Mouse (Mus musculus) inflammation-experienced regulatory T-cells, adult 6 months (primary cell): ENCODE results near the gene Smurf1. TPM values are rescaled to one million over a fixed set of nuclear protein-coding genes. Genes with fewer than 3 reads are reported as not detected.

ENCODE experiments used
- ATAC-seq: one replicate; pipeline ENCODE4 v1.8.0; 2017
- polyA plus RNA-seq, 3 experiments: library from polyadenylated mRNA; unstranded; fragments of 100-300 nt; shearing (Covaris generic); gene quantifications; one replicate each; pipeline ENCODE4 v1.2.1; 2017

Gene Smurf1
- polyA plus RNA-seq, 3 experiments from 2014 or later, result 2.7 to 6.8 (median 5.4) TPM

GRCm38 (mm10) chr5:144954432-144954831 is 11.2 kb downstream of the Smurf1 start:
- ATAC-seq, result no peak

GRCm38 (mm10) chr5:144952592-144952991 is 13.1 kb downstream of the Smurf1 start:
- ATAC-seq, result no peak

- no peak for ATAC-seq
These were observed 15.1 kb downstream of the Smurf1 start for GRCm38 (mm10) chr5:144950428-144951051.

GRCm38 (mm10) chr5:144949856-144950255 is 15.8 kb downstream of the Smurf1 start:
- ATAC-seq, result no peak

GRCm38 (mm10) chr5:144948422-144948821 is 17.2 kb downstream of the Smurf1 start:
- ATAC-seq, result no peak

- ATAC-seq, result no peak
These were observed 17.6 kb downstream of the Smurf1 start for GRCm38 (mm10) chr5:144948002-144948401.

GRCm38 (mm10) chr5:144946032-144946431 is 19.6 kb downstream of the Smurf1 start:
- ATAC-seq, result no peak

- no peak for ATAC-seq
These were observed 20.7 kb downstream of the Smurf1 start for GRCm38 (mm10) chr5:144944932-144945331.

GRCm38 (mm10) chr5:144944370-144944769 is 21.3 kb downstream of the Smurf1 start:
- no peak for ATAC-seq

- ATAC-seq, result no peak
These were observed 22.3 kb downstream of the Smurf1 start for GRCm38 (mm10) chr5:144943346-144943745.

GRCm38 (mm10) chr5:144942431-144942830 is 23.2 kb downstream of the Smurf1 start:
- ATAC-seq, result no peak

- ATAC-seq, result no peak
These were observed 24.7 kb downstream of the Smurf1 start for GRCm38 (mm10) chr5:144940904-144941303.

- ATAC-seq, result peak; percentile 67
These were observed 28.3 kb downstream of the Smurf1 start for GRCm38 (mm10) chr5:144937304-144937703.

GRCm38 (mm10) chr5:144933486-144933885 is 32.2 kb downstream of the Smurf1 start:
- ATAC-seq, result no peak

- no peak for ATAC-seq
These were observed 33.8 kb downstream of the Smurf1 start for GRCm38 (mm10) chr5:144931841-144932240.

- ATAC-seq, result no peak
These were observed 36.6 kb downstream of the Smurf1 start for GRCm38 (mm10) chr5:144928856-144929713.

- peak; percentile 52 for ATAC-seq
These were observed 39.4 kb downstream of the Smurf1 start for GRCm38 (mm10) chr5:144926275-144926674.

GRCm38 (mm10) chr5:144923351-144923750 is 42.3 kb downstream of the Smurf1 start:
- ATAC-seq, result no peak

- peak; percentile 89 for ATAC-seq
These were observed 45.9 kb downstream of the Smurf1 start for GRCm38 (mm10) chr5:144919790-144920189.

- peak; percentile 51 for ATAC-seq
These were observed 46.5 kb downstream of the Smurf1 start for GRCm38 (mm10) chr5:144919194-144919593.

GRCm38 (mm10) chr5:144918204-144918603 is 47.4 kb downstream of the Smurf1 start:
- no peak for ATAC-seq

GRCm38 (mm10) chr5:144917172-144917571 is 48.5 kb downstream of the Smurf1 start:
- no peak for ATAC-seq

- no peak for ATAC-seq
These were observed 49.8 kb downstream of the Smurf1 start for GRCm38 (mm10) chr5:144915828-144916227.

GRCm38 (mm10) chr5:144914433-144914906 is 51.2 kb downstream of the Smurf1 start:
- ATAC-seq, result no peak
